Mouse (Mus musculus): Measurements from ENCODE around the gene Cog7. TPM values are rescaled to one million over a fixed set of nuclear protein-coding genes. Genes with fewer than 3 reads are reported as not detected.

Cog7 gene
- polyA plus RNA-seq, 1 experiment from 2014 or later = 14.5 TPM

DNA sequence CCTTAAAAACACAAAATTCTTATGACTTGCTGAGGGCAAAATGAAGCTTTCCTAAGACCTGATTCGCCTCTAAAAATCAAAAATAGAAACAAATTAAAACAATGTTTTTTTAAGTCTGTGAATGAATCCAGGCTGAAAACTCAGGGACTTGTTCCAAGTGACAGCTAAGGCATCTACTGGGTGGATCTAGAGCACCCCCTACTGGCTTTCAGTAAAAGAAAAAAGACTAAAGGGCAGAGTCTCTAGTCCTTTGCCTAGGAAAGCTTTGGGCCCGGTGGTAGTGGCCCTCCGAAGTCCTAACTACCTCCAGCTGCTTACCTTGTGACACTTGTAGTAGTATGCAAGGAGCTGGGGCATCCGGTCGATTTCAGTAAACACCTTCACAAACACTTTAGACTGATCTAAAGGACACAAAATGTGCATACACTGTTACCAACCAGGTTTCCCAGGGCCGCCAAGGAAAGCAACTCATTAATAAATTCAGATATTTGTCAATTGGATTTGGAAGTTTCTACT is 17.6 kb downstream of the Cog7 start:
- Histone ChIP-seq H3K9me3 (ENCODE audit: control insufficient read depth, low read length) (no peaks in the 10 kb centered on the region), H3K36me3 (ENCODE audit: control insufficient read depth, insufficient read depth, low read length) (peaks cover 7% of the 10 kb centered on the region; the same call in 1 of the 2 replicates), H3K27me3 (ENCODE audit: control insufficient read depth, insufficient read depth, low read length) (no peaks in the 10 kb centered on the region), H3K4me1 (replicated peaks; ENCODE audit: control insufficient read depth, insufficient read depth) (no peaks in the 10 kb centered on the region), H3K9ac (ENCODE audit: low read length) (no peak overlapping the region), H3K27ac (replicated peaks) (no peak overlapping the region), H3K4me2 (replicated peaks; ENCODE audit: low read depth) (no peak overlapping the region), H3K4me3 (ENCODE audit: low read depth, low read length) (no peak overlapping the region)
- 60% methylated on average over 6 of the region's 6 CpGs for WGBS
- no peak for TF ChIP-seq EP300 (optimal IDR thresholded peaks at IDR 0.05)
- peak; percentile 86 for TF ChIP-seq CTCF (IDR thresholded peaks at IDR 0.05; ENCODE audit: low read depth)
- ATAC-seq (ENCODE audit: low FRiP score, low TSS enrichment) (no peak), DNase-seq (ENCODE audit: low spot score) (peak; percentile 28)

DNA sequence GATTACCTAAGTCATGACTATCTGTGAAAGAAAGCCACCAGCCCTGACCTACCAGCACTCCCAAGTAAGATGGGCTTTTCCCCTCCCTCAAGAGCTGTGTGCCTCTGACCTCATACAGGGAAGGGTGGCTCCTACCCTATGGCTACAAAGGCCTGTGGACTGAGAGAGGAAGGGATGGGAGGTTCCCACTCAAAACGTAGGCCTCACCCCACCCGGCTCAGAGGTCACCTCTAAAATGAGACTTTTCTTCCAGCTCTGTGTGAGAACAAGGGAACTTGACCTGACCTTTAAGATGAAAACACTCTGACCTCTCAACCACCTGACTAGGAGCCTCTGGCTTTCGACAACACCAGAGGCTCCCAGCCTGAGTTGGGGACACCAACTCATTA is 18.9 kb downstream of the Cog7 start:
- peaks cover 7% of the 10 kb centered on the region; the same call in 1 of the 2 replicates for H3K36me3 ChIP-seq (ENCODE audit: control insufficient read depth, insufficient read depth, low read length)
- TF ChIP-seq EP300 (optimal IDR thresholded peaks at IDR 0.05) = no peak
- no peak for TF ChIP-seq CTCF (IDR thresholded peaks at IDR 0.05; ENCODE audit: low read depth)
- DNase-seq (ENCODE audit: low spot score) (no peak), ATAC-seq (ENCODE audit: low FRiP score, low TSS enrichment) (no peak)
- no peak overlapping the region for H3K27ac ChIP-seq (replicated peaks)
- no peak overlapping the region for H3K9ac ChIP-seq (ENCODE audit: low read length)
- no peak overlapping the region for H3K4me2 ChIP-seq (replicated peaks; ENCODE audit: low read depth)
- WGBS = 61% methylated on average over 3 of the region's 3 CpGs
- no peaks in the 10 kb centered on the region for H3K27me3 ChIP-seq (ENCODE audit: control insufficient read depth, insufficient read depth, low read length)
- H3K4me3 ChIP-seq (ENCODE audit: low read depth, low read length) = no peak overlapping the region
- no peaks in the 10 kb centered on the region for H3K4me1 ChIP-seq (replicated peaks; ENCODE audit: control insufficient read depth, insufficient read depth)
- H3K9me3 ChIP-seq (ENCODE audit: control insufficient read depth, low read length) = no peaks in the 10 kb centered on the region

DNA sequence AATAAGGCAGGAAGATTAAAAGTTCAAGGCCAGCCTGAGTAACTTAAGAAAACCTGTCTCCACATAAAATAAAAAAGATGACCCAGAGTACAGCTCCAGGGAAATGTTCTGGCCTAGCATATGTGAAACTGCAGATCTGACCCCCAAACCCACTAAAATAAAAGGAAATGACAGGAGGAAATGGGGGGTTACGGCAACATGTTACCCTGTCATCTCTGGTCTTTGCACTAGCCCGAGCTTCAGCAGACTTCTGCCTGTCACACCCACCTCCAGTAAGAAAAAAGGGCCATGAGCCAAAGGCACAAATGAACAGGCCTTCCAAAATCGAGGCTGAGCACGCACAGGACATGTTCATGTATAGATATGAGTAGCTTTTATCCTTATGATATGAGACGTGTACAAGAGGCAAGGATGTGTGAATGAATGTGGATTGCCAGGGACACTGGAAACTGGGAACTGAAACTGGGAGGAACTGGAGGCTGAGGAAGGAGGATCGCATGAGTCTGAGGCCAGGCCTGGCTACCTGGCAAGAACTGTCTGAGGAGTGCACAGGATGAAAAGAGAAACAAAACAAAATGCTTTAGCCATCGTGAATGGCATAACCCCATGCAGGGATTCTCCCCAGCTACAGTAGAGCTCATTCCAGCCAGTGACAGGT is 19.5 kb downstream of the Cog7 start:
- no peaks in the 10 kb centered on the region for H3K4me1 ChIP-seq (replicated peaks; ENCODE audit: control insufficient read depth, insufficient read depth)
- H3K27ac ChIP-seq (replicated peaks) = no peak overlapping the region
- no peak for TF ChIP-seq CTCF (IDR thresholded peaks at IDR 0.05; ENCODE audit: low read depth)
- no peak for TF ChIP-seq EP300 (optimal IDR thresholded peaks at IDR 0.05)
- DNase-seq (ENCODE audit: low spot score) (no peak), ATAC-seq (ENCODE audit: low FRiP score, low TSS enrichment) (no peak)
- H3K4me3 ChIP-seq (ENCODE audit: low read depth, low read length) = no peak overlapping the region
- H3K27me3 ChIP-seq (ENCODE audit: control insufficient read depth, insufficient read depth, low read length) = no peaks in the 10 kb centered on the region
- WGBS = 80% methylated on average over 7 of the region's 7 CpGs
- H3K36me3 ChIP-seq (ENCODE audit: control insufficient read depth, insufficient read depth, low read length) = peaks cover 7% of the 10 kb centered on the region; the same call in 1 of the 2 replicates
- H3K9ac ChIP-seq (ENCODE audit: low read length) = no peak overlapping the region
- no peaks in the 10 kb centered on the region for H3K9me3 ChIP-seq (ENCODE audit: control insufficient read depth, low read length)
- H3K4me2 ChIP-seq (replicated peaks; ENCODE audit: low read depth) = no peak overlapping the region

DNA sequence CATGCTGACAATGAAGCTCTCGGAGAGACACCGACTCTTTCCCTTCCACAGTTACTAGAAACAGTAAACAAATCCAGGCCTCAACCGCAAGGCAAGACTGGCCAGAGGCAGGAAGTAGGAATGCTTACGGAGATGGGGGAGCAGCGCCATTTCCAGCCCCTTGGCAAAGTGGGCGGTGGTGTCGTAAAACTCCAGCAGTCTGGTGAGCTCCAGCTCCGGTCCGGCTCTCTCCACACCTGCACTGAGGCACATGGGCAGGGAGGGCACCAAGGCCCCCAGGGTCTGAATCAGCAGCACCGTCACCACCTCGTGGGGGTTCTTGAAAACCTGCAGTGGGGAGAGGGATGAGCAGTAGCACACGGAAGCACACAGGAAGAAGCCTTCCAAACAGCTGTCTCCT is 25.7 kb downstream of the Cog7 start:
- H3K27ac ChIP-seq (replicated peaks) = no peak overlapping the region
- H3K9me3 ChIP-seq (ENCODE audit: control insufficient read depth, low read length) = no peaks in the 10 kb centered on the region
- no peaks in the 10 kb centered on the region for H3K4me1 ChIP-seq (replicated peaks; ENCODE audit: control insufficient read depth, insufficient read depth)
- 65% methylated on average over 12 of the region's 12 CpGs for WGBS
- no peaks in the 10 kb centered on the region for H3K27me3 ChIP-seq (ENCODE audit: control insufficient read depth, insufficient read depth, low read length)
- H3K36me3 ChIP-seq (ENCODE audit: control insufficient read depth, insufficient read depth, low read length) = peaks cover 5% of the 10 kb centered on the region
- no peak overlapping the region for H3K4me2 ChIP-seq (replicated peaks; ENCODE audit: low read depth)
- DNase-seq (ENCODE audit: low spot score) (no peak), ATAC-seq (ENCODE audit: low FRiP score, low TSS enrichment) (no peak)
- H3K4me3 ChIP-seq (ENCODE audit: low read depth, low read length) = no peak overlapping the region
- no peak overlapping the region for H3K9ac ChIP-seq (ENCODE audit: low read length)
- TF ChIP-seq EP300 (optimal IDR thresholded peaks at IDR 0.05) (no peak), CTCF (IDR thresholded peaks at IDR 0.05; ENCODE audit: low read depth) (no peak)

DNA sequence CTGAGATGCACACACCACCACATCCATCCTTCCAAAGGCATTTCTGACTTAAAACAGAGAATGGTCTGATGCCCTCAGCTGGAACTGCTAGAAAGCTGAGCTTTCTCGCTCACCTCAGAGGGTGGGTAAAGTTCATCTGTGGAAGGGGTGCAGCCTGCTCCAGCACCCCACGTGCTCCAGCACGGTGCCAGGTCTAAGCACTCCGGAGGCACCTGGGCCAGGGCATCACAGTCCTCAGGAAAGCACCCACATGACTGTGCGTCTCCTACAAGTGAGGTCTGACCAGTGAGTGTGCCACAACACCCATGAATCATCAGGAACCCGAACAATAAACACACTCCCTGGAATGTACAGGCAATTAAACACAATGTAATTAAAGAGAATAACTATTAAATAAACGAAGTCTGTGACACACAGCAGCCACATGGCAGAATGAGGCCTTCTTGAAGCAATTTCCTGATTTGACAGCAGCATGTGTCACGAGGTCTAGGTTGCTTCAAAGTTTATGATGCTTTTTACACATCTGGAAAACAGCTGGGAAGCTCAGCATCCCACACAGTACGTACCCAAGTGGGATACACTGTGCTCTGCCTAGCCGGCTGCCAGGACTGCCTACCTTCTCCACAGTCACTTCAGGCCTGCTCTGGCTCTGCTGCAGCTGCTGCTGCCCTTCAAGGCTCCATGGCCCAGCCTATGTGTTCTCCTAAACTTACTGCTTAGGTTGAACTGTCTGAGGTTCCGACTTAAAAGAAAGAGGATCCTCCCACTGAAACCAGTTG is 26.4 kb downstream of the Cog7 start:
- Histone ChIP-seq H3K27ac (replicated peaks) (no peak overlapping the region), H3K4me3 (ENCODE audit: low read depth, low read length) (no peak overlapping the region), H3K9me3 (ENCODE audit: control insufficient read depth, low read length) (no peaks in the 10 kb centered on the region), H3K9ac (ENCODE audit: low read length) (no peak overlapping the region), H3K4me1 (replicated peaks; ENCODE audit: control insufficient read depth, insufficient read depth) (no peaks in the 10 kb centered on the region), H3K4me2 (replicated peaks; ENCODE audit: low read depth) (no peak overlapping the region), H3K36me3 (ENCODE audit: control insufficient read depth, insufficient read depth, low read length) (peaks cover 5% of the 10 kb centered on the region), H3K27me3 (ENCODE audit: control insufficient read depth, insufficient read depth, low read length) (no peaks in the 10 kb centered on the region)
- TF ChIP-seq EP300 (optimal IDR thresholded peaks at IDR 0.05) (no peak), CTCF (IDR thresholded peaks at IDR 0.05; ENCODE audit: low read depth) (no peak)
- DNase-seq (ENCODE audit: low spot score) (no peak), ATAC-seq (ENCODE audit: low FRiP score, low TSS enrichment) (no peak)
- WGBS = 72% methylated on average over 11 of the region's 11 CpGs

DNA sequence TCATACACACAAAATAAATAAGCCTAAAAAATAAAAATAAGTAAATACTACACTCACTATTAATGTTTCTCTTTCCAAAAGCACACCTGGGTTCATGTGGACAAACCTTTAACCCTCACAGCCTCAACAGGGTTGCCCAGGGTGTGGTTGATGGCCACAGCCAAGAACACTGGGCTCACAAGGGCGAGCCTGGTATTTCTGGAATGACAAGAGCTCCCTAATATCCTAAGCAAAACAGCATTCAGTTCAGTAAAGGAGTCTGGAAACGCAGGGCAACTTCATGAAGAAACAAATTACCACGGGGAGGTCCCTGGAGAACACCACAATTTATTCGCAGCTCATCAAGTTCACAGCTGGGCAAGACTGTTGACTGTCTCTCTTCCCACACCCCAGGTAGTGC is 34.0 kb downstream of the Cog7 start:
- Histone ChIP-seq H3K4me1 (replicated peaks; ENCODE audit: control insufficient read depth, insufficient read depth) (no peaks in the 10 kb centered on the region), H3K9me3 (ENCODE audit: control insufficient read depth, low read length) (no peaks in the 10 kb centered on the region), H3K4me2 (replicated peaks; ENCODE audit: low read depth) (no peak overlapping the region), H3K4me3 (ENCODE audit: low read depth, low read length) (no peak overlapping the region), H3K27ac (replicated peaks) (no peak overlapping the region), H3K27me3 (ENCODE audit: control insufficient read depth, insufficient read depth, low read length) (no peaks in the 10 kb centered on the region), H3K9ac (ENCODE audit: low read length) (no peak overlapping the region), H3K36me3 (ENCODE audit: control insufficient read depth, insufficient read depth, low read length) (peaks cover 5% of the 10 kb centered on the region; the same call in 1 of the 2 replicates)
- ATAC-seq (ENCODE audit: low FRiP score, low TSS enrichment) (no peak), DNase-seq (ENCODE audit: low spot score) (no peak)
- WGBS = 56% methylated on average over 4 of the region's 4 CpGs
- TF ChIP-seq CTCF (IDR thresholded peaks at IDR 0.05; ENCODE audit: low read depth) = no peak
- TF ChIP-seq EP300 (optimal IDR thresholded peaks at IDR 0.05) = no peak

Data from stomach, postnatal 0 days (tissue).